Mouse (Mus musculus) urinary bladder, adult 2 months (tissue): Measurements from ENCODE around the gene Fam205c. TPM values are rescaled to one million over a fixed set of nuclear protein-coding genes. Genes with fewer than 3 reads are reported as not detected.
A peak's percentile ranks its signal among the peaks of the same experiment; 100 is the strongest.

ENCODE experiments used
- DNase-seq: peaks from one replicate; pipeline ENCODE4 v3.0.0; 2022; ENCODE audit warnings: low spot score
- polyA plus RNA-seq: library from polyadenylated mRNA; depleted of rRNA; stranded (reverse); fragments of >200 nt; gene quantifications from 2 replicates; pipeline ENCODE4 v1.2.3, GENCODE M21; 2012; rRNA removed

The Fam205c gene
- not detected in 2 replicates for polyA plus RNA-seq

- DNase-seq = no peak
Measured at GRCm38 (mm10) chr4:42874134-42874533, at the start of gene Fam205c. TSS of gene Fam205c (minus strand) at chr4:42874234.

- DNase-seq = no peak
Measured at GRCm38 (mm10) chr4:42922461-42922860, 48.4 kb upstream of the Fam205c start.

DNA sequence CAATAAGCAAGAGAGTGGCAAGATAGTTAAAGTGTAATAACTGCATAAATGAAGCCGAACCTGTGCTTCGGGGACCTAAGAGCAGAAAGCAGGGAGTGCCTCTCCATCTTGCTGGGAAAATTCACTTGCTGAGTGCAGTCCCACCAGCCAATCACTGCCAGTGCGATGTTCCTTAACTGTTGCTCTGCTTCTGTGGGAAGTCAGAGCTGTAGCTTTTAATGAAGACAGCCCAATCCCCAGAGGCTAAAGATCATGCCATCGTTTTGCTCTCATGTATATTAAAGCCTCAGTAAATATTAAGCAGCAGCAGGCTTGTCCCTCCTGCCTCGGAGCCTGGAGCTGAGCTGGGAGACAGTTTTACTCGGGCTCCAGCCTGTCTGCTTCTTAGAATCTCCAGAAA is 48.0 kb upstream of the Fam205c start:
- no peak for DNase-seq

- no peak for DNase-seq
Measured at GRCm38 (mm10) chr4:42921536-42921935, 47.5 kb upstream of the Fam205c start.

DNA sequence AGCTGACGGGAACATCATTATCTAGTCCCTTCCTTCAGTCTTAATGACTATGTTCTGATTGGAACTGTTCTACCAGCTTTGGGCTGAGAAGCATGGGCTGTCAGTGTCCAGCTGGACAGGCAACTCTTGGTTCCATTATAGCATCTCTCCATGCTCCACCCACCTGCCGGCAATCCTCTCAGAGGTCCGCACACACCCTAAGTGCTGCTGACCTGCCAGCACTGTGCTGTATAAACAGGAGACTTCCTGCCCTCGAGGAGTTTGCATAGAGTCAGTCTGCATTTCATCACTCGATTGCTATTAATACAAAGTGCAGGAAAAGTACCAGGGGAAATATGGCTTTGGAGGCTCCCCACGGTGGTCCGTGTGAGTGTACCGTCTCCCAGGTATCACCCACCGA is 46.7 kb upstream of the Fam205c start:
- no peak for DNase-seq

DNA sequence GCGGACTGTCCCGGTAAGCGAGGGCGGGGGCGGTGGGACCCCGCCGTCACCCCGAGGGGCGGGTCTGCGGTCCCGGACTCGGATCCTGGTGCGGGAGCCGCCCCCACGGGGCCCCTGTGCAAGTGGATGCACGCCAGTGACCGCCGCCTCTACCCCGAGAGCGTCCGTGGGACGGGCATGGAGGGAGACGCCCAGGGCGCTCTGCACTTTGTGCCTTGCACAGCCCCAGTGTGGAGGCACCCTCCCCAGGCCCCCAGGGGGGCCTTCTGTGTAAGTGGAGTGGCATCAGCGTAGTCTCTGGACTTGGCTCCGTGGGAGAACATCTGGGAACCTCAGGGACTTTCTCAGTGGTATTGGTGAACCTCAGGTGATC is 43.4 kb upstream of the Fam205c start:
- no peak for DNase-seq

- peak; percentile 34 for DNase-seq
Measured at GRCm38 (mm10) chr4:42916617-42917401, 42.8 kb upstream of the Fam205c start, which contains the start of gene Phf24. TSS of gene Phf24 (plus strand) at chr4:42916660.

GRCm38 (mm10) chr4:42915966-42916365 is 41.9 kb upstream of the Fam205c start:
- no peak for DNase-seq

DNA sequence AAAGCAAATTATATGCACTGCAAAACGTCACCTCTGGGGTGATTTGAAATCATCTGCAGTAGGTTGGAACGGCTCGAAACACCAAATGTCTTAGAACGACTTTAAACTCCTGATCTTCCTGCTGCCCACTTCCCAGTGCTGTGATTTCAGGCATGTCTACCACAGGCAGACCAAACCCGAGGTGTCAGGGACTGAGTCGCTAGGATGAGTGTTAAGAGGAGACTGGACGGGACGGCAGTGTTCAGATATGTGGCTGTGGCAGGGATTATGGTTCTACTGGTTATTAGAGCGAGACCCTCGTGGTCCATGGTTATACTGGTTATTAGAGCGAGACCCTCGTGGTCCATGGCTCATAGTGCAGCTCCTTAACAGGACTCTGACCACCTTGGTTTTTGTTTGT is 41.3 kb upstream of the Fam205c start:
- DNase-seq = no peak

GRCm38 (mm10) chr4:42913391-42913790 is 39.4 kb upstream of the Fam205c start:
- no peak for DNase-seq

DNA sequence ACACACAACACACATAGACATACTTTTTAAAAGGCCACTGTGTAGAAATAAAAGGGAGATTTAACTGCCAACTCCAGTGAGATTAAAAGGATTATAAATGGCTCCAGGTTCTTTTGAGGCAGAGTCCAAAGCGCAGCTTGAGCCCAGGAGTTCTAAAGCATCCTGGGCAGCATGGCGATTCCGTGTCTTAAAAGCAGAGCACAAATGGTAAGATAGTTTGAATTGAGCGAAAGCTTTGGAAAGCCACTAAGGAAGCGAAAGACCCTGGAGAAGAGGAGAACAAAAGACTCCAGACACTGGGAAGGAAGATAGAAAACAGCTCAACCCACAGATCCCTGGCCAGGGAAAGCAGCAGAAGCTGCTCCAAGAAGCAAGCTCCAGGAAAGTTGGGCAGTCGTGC is 30.9 kb upstream of the Fam205c start:
- no peak for DNase-seq

DNA sequence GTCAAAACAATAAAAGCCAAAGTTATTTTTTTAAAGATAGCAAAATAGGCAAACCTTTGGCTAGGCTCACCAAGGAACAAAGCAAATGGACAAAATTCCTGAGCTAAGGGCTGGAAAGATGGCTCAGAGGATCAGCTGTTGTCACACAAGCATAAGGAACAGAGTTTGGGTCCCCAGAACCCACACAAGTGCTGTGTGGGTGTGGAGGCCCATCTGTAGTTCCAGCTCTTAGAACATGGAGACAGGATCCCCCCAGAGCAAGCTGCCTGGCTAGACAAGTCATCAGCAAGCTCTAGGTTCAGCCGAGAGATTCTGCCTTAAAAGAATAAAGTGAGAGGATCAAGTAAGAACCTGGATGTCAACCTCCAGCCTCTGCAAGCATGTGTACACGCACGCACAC is 30.5 kb upstream of the Fam205c start:
- DNase-seq = no peak

- no peak for DNase-seq
Measured at GRCm38 (mm10) chr4:42903942-42904341, 29.9 kb upstream of the Fam205c start.

GRCm38 (mm10) chr4:42902730-42903129 is 28.7 kb upstream of the Fam205c start:
- DNase-seq = no peak

DNA sequence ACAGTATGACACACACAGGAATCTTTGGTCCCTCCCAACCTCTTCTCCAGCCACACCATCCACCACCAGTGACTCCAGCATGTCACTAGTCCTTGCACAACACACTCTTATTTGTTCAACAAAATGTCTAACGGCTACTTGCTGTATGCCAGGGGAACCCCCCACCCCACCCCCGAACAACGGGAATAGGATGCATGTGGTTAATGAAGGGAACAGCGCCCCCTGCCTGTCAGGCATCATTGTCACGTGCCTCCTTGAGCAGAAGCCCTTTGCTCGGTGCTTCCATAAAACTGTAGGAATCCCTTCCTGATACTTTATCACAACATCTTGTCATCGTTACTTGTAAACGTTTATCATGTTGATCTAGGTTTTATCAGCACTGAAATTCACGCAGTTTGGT is 28.1 kb upstream of the Fam205c start:
- no peak for DNase-seq

DNA sequence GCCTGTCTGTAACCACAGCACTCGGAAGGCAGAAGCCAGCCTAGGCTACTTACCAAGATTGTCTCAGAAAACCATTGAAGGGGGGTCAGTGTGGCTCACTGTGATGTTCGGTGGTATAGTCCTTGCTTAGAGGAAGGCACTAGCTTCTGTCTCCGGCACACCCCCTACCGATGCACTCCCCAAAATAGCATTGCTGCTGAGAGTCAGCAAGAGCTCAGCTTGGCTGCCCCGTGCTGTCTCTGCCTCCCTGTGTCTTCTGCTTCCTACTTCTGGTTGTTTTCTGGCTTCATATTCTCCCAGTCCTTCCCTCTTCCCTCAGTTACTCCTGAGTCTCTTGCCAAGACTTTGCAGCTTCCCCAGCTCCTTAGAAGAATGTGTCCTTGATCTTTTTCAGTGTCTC is 26.8 kb upstream of the Fam205c start:
- DNase-seq = no peak

GRCm38 (mm10) chr4:42898914-42899313 is 24.9 kb upstream of the Fam205c start:
- no peak for DNase-seq

DNA sequence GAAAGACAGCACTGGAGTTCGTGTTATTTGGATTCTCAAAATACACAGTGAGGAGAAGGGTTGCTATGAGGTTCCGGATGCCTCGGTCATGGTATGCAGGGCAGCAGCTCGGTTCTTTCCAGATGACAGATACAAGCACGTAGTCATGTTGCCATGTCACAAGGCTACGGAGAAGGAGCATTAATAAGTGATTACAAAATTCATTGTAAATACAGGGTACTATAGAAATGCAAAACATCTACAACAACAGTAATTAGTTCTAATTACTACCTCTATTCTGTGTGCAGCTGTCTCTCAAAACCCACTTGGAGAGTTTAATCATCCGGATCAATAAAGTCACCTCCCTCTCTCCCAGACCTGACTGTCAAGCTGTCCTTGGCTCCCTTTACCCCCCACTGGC is 21.1 kb upstream of the Fam205c start:
- no peak for DNase-seq

GRCm38 (mm10) chr4:42891176-42891575 is 17.1 kb upstream of the Fam205c start:
- no peak for DNase-seq

DNA sequence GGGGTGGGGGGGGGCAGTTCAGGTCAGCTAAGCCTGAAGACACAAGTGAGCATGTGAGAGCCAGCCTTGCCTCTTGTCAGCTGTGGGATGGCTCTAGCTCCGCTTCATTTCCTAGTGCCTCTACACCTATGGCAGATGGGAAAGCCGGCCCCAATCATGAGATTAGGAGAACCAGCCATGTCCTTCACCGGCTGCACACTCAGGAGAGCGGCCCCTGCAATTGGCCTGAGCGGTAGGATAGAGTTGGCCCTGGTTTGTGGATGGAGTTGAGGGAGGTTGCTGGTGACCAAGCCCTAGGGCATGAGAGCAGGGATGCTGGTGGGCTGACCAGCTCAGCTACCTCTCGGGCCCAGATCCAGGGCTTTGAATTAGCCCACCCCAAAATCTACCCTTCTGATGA is 14.8 kb upstream of the Fam205c start:
- DNase-seq = no peak

DNA sequence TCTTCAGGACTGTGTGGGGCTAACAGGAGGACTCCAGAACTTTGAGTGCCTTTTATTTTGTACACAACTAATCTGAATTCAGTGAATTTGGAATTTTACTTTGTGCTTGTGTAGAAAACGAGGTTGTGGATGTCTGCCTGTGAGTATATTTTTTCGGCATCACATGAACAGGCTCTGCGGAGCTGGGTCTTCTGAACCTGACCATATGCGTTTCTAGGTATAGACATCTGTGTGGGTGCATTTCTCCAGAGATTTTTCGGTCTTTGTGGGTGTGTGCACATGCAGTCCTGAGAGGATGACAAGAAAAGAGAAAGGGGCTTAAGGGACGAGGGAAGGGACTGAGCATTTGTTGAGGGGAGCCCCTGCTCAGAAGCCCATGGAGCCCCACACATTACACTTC is 12.9 kb upstream of the Fam205c start:
- no peak for DNase-seq

DNA sequence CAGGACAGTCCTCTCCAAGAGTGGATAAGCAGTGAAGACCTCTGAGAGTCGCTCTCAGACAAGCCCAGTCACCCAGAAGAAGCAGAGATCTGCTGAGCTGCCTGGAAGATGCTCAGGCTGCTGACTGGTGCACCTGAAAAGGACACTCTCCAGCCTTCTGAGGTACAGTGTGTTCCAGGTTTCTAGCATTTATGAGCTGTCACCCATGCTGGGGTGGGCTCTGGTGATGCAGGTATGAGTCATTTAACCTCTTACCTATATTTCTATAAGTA is 6.6 kb upstream of the Fam205c start:
- DNase-seq = no peak

GRCm38 (mm10) chr4:42879829-42880676 is 6.0 kb upstream of the Fam205c start:
- DNase-seq = no peak
